ENCODE assay signal across 13 mouse cellular contexts in genomic region chr4:103841126-103841525, GRCm38 (mm10).
"Had no signal": no experiment of that assay in that cellular context is flagged by ENCODE, and none has a peak within 500 bp of the region (broad histone marks: within the 10 kb centered on the region; RNA-seq: fewer than 3 reads in every experiment).

No protein-coding gene starts in this region.

- H3K4me2 ChIP-seq: limb, embryonic 13.5 days; liver, embryonic 12.5 days; lung, embryonic 14.5 days; neural tube, embryonic 15.5 days had no signal

- H3K9me3 ChIP-seq: limb, embryonic 13.5 days; liver, embryonic 12.5 days; midbrain, embryonic 10.5 days; neural tube, embryonic 15.5 days had no signal

- H3K27ac ChIP-seq: kidney, postnatal 0 days; limb, embryonic 13.5 days; liver, embryonic 12.5 days; midbrain, embryonic 10.5 days; neural tube, embryonic 15.5 days had no signal

- ATAC-seq: intestine, embryonic 16.5 days; liver, embryonic 12.5 days had no signal

- DNase-seq: layer of hippocampus, adult 9-11 months; layer of hippocampus, postnatal 36 days; lung, embryonic 14.5 days; lung, postnatal 10 days; lung, postnatal 4 days; thymus, postnatal 36 days had no signal

- H3K4me3 ChIP-seq: limb, embryonic 13.5 days; liver, embryonic 12.5 days; midbrain, embryonic 10.5 days; myocyte; neural tube, embryonic 15.5 days had no signal

- H3K4me1 ChIP-seq: limb, embryonic 13.5 days; liver, embryonic 12.5 days; neural tube, embryonic 15.5 days had no signal

- H3K27me3 ChIP-seq: limb, embryonic 13.5 days; liver, embryonic 12.5 days; neural tube, embryonic 15.5 days had no signal

- H3K9ac ChIP-seq: limb, embryonic 13.5 days; liver, embryonic 12.5 days; lung, embryonic 14.5 days; neural tube, embryonic 15.5 days had no signal

- H3K36me3 ChIP-seq: limb, embryonic 13.5 days; liver, embryonic 12.5 days; midbrain, embryonic 10.5 days; neural tube, embryonic 15.5 days had no signal
